Mouse (Mus musculus) hematopoietic multipotent progenitor cell, adult 10-12 weeks (in vitro differentiated cells): Measurements from ENCODE around the gene Zfp59. TPM values are rescaled to one million over a fixed set of nuclear protein-coding genes. Genes with fewer than 3 reads are reported as not detected.

Experiments
- polyA plus RNA-seq: library from polyadenylated mRNA; stranded (reverse); fragments of >175 nt; gene quantifications from 2 replicates; pipeline ENCODE4 v1.2.3, GENCODE M21; 2012; ENCODE audit warnings: low replicate concordance

The Zfp59 gene
- 0.21 and 0.45 TPM in 2 replicates for polyA plus RNA-seq

DNA sequence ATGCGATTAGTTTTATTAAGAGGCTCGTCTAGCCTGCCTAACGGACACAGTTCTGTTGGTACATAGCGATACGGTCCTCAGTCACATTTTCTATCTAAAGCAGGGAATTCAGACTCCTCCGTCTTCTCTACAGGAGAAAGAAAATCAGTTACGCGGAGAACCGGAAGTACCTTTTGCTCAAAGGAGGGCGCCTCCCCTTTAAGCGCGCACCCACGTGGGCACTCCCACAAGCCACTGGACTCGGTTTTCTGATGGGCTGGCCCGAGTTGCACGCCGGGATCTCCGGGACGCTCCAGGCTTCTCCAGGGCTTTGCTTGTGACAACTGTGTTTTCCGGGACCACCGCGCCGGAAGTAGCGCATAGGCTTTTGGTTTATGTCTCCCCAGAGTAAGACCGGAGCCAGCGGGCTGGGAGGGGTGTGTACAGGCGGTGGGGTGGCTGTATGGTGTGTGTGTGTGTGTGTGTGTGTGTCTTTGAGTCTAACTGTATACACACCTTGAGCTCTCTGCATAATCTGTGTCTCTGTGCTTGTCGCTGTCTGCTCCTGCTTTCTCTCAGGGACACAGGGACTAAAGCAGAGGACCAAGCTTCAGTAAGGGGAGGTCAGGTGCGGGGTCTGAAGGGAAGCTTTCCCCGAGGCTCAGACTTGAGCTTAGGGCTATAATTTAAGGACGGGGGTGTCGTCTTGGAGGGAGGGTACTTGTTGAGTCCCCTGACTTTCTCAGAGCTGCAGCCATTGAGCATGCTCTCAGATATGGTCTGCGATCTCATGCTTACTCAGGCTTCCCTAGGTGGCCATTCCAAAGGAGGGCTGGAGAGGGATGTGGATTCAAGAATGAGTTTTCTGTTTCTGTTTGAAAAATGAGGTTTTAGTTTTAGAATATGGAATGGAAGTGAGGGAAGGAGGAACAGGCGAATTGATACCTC lies at the start of gene Zfp59:
Zfp59 (plus strand) TSS at position 285 of the 927 bp plus-strand sequence.

DNA sequence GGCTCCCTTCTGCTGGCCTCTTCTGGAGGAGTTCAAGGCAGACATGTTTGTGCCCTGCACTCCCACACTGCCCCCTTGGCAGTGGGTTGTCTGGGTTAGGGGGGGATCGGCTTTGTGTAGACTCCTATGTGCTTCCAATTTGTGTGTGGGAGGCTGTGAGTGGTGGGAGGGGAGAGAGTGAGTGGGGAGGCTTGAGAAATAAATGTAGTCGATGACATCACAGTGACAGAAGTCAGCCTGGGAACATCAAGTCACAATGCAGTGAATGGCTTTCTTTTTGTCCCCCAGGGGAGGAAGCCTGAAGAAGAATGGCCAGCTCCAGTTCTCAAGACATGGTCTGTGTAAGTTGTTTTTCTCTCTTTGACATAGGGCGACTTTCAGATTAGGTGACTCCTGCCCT lies 31.5 kb upstream of the Zfp59 start, which contains the start of gene Zfp626:
Zfp626 (plus strand) TSS at position 301 of the 400 bp plus-strand sequence.

DNA sequence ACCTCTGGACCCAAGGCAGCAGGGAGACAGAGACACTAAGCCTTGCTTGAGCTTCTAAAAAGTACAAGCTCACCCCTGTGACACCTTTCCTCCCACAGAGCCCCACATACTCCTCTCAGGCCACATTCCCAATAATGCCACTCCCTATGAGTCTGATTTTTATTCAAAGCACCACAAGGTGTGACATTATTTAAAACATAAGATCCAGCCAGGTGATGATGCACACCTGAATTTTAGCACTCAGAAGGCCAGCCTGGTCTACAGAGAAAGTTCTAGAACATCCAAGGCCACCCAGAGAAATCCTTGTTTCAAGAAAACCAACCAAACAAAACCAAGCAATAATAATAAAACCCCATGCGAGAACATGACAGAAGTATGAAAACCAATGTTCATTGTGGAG lies 18.8 kb downstream of the Zfp59 start, which contains the start of gene Zfp607a:
Zfp607a (plus strand) TSS at position 301 of the 400 bp plus-strand sequence.

Other genes starting within 250 kb of the Zfp59 start
- gene Akt2, start 247.1 kb upstream of the Zfp59 start, polyA plus RNA-seq, result 55.1 and 70.8 TPM in 2 replicates
- not detected in 2 replicates for gene Ttc9b, start 184.7 kb upstream of the Zfp59 start, polyA plus RNA-seq
- 27.7 and 48.8 TPM in 2 replicates for gene Map3k10, start 164.0 kb upstream of the Zfp59 start, polyA plus RNA-seq
- 0.17 and 0.52 TPM in 2 replicates for gene Zfp607b, start 149.3 kb upstream of the Zfp59 start, polyA plus RNA-seq
- gene Zfp60, start 107.2 kb upstream of the Zfp59 start, polyA plus RNA-seq, result 0.22 and 1.1 TPM in 2 replicates
- gene Zfp626, start 31.4 kb upstream of the Zfp59 start, polyA plus RNA-seq, result 0.08 and 0.58 TPM in 2 replicates
- gene Zfp607a, start 18.9 kb downstream of the Zfp59 start, polyA plus RNA-seq, result 0.42 and 0.51 TPM in 2 replicates
- 0.28 and 0.71 TPM in 2 replicates for gene Zfp974, start 90.9 kb downstream of the Zfp59 start, polyA plus RNA-seq
- 0.24 and 1.1 TPM in 2 replicates for gene Zfp780b, start 140.6 kb downstream of the Zfp59 start, polyA plus RNA-seq
- gene Zfp850, start 175.5 kb downstream of the Zfp59 start, polyA plus RNA-seq, result 0.05 and 0.19 TPM in 2 replicates
- gene Psmc4, start 211.5 kb downstream of the Zfp59 start, polyA plus RNA-seq, result 25.6 and 53.5 TPM in 2 replicates
- gene Fcgbp, start 232.6 kb downstream of the Zfp59 start, polyA plus RNA-seq, result 0.03 TPM in 1 of 2 replicates, not detected in the other